Mouse (Mus musculus) embryonic fibroblast, embryonic 13.5 days (primary cell): ENCODE measurements around the gene Slc12a5.

ENCODE experiments used
- CTCF ChIP-seq: IDR thresholded peaks from 2 replicates; pipeline ENCODE4 v1.5.1; 2011; ENCODE audit warnings: mild to moderate bottlenecking, control low read depth, low read length, moderate library complexity, borderline replicate concordance; ENCODE audit not compliant: insufficient read depth
- POLR2A ChIP-seq: IDR thresholded peaks from 2 replicates; pipeline ENCODE4 v1.6.1; 2011; ENCODE audit warnings: low read depth, mild to moderate bottlenecking, control low read depth, low read length, moderate library complexity

DNA sequence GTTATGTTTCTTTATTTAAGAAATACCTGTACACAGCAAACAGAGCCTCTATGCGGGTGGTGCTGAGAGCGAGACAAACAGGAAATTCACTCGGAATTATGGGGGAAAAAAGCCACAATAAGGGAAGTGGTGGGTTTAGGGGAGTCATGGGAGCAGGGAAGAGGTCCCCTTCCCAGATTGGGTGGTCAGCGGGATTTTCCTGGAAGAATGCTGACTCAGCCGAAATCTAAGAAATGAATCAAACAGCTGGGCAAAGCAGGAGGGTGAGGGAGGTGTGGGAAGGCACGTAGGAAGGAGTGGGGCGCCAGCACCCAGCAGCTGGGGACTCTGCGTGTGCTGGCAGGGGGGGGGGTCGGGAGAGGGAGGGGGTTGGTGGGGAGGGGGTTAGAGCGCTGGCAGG lies 27.1 kb upstream of the Slc12a5 start:
- no peak for TF ChIP-seq CTCF
- no peak for TF ChIP-seq POLR2A
